25 mouse cellular contexts compared by ENCODE assay signal in genomic region chr14:61221166-61221565, GRCm38 (mm10). TPM values are rescaled to one million over a fixed set of nuclear protein-coding genes. Genes with fewer than 3 reads are reported as not detected.
A peak's percentile ranks its signal among the peaks of the same experiment; 100 is the strongest.
DNase-seq lines count a peak whose midpoint lies in the region; ATAC-seq lines count a peak whose summit lies in the region.
"Had no signal": no experiment of that assay in that cellular context is flagged by ENCODE, and none has a peak within 500 bp of the region (broad histone marks: within the 10 kb centered on the region; RNA-seq: fewer than 3 reads in every experiment).

No protein-coding gene starts in this region.

- ATAC-seq in limb, embryonic 13.5 days (ENCODE audit: low FRiP score, low read depth) = no peak
- no peak for ATAC-seq in midbrain, embryonic 14.5 days (ENCODE audit: low FRiP score, low TSS enrichment)
- ATAC-seq: CD4-positive, CD25-positive, alpha-beta regulatory T cell, adult 4 months; forebrain, postnatal 0 days had no signal

- H3K9me3 ChIP-seq in limb, embryonic 13.5 days = peaks cover 5% of the 10 kb centered on the region; the same call in 1 of the 2 replicates
- no peaks in the 10 kb centered on the region for H3K9me3 ChIP-seq in midbrain, embryonic 14.5 days (ENCODE audit: control insufficient read depth, low read length)
- H3K9me3 ChIP-seq: midbrain, embryonic 12.5 days; neural tube, embryonic 12.5 days had no signal

- H3K4me2 ChIP-seq in limb, embryonic 13.5 days (replicated peaks) = no peak overlapping the region
- H3K4me2 ChIP-seq in midbrain, embryonic 14.5 days (ENCODE audit: low read length) = no peak overlapping the region
- H3K4me2 ChIP-seq: heart, embryonic 13.5 days; midbrain, embryonic 12.5 days; neural tube, embryonic 12.5 days had no signal

- DNase-seq in embryo, embryonic 10 days (ENCODE audit: low spot score) = peak; percentile 9
- no peak for DNase-seq in embryo, embryonic 9.5 days (ENCODE audit: extremely low spot score)
- peak; percentile 40 for DNase-seq in cerebellum, adult 9-11 months
- peak; percentile 39 for DNase-seq in embryo, embryonic 11 days
- DNase-seq in layer of hippocampus, postnatal 36 days = no peak
- DNase-seq in midbrain, embryonic 14.5 days = no peak
- no peak for DNase-seq in urinary bladder, adult 2 months (ENCODE audit: low spot score)
- DNase-seq: adrenal gland, postnatal 25 days; forebrain, postnatal 0 days; gastrocnemius, postnatal 14 days; heart, adult 18-20 months; heart, postnatal 14 days; kidney, adult 11 months; left cerebral cortex, postnatal 4 days; lung, postnatal 10 days; right cerebral cortex, postnatal 25 days; spleen, adult 18-20 months had no signal

- 36% methylated on average over 5 of the region's 5 CpGs for WGBS in limb, embryonic 13.5 days
- 92% methylated on average over 5 of the region's 5 CpGs for WGBS in midbrain, embryonic 14.5 days

- no peak overlapping the region for H3K9ac ChIP-seq in limb, embryonic 13.5 days
- H3K9ac ChIP-seq in midbrain, embryonic 14.5 days (replicated peaks; ENCODE audit: low read length) = no peak overlapping the region
- H3K9ac ChIP-seq: forebrain, postnatal 0 days; heart, embryonic 13.5 days; midbrain, embryonic 12.5 days; neural tube, embryonic 12.5 days had no signal

- H3K4me1 ChIP-seq in limb, embryonic 13.5 days = peaks cover 5% of the 10 kb centered on the region
- no peaks in the 10 kb centered on the region for H3K4me1 ChIP-seq in midbrain, embryonic 14.5 days (ENCODE audit: control insufficient read depth, insufficient read depth, low read length)
- H3K4me1 ChIP-seq: midbrain, embryonic 12.5 days; neural tube, embryonic 12.5 days had no signal

- 0 out of 2 replicates have a peak overlapping the region, but pooled peaks have one; percentile 11 for H3K27ac ChIP-seq in limb, embryonic 13.5 days
- H3K27ac ChIP-seq in midbrain, embryonic 14.5 days (replicated peaks; ENCODE audit: low read depth, low read length) = no peak overlapping the region
- H3K27ac ChIP-seq: heart, embryonic 13.5 days; kidney, postnatal 0 days; midbrain, embryonic 12.5 days; neural tube, embryonic 12.5 days had no signal

- no peaks in the 10 kb centered on the region for H3K27me3 ChIP-seq in limb, embryonic 13.5 days
- H3K27me3 ChIP-seq in midbrain, embryonic 14.5 days (ENCODE audit: control insufficient read depth, insufficient read depth, low read length) = no peaks in the 10 kb centered on the region
- H3K27me3 ChIP-seq: heart, embryonic 13.5 days; midbrain, embryonic 12.5 days; neural tube, embryonic 12.5 days had no signal

- H3K4me3 ChIP-seq in limb, embryonic 13.5 days = no peak overlapping the region
- H3K4me3 ChIP-seq in midbrain, embryonic 14.5 days (replicated peaks; ENCODE audit: low read depth, low read length) = no peak overlapping the region
- H3K4me3 ChIP-seq: heart, embryonic 13.5 days; midbrain, embryonic 12.5 days; neural tube, embryonic 12.5 days had no signal

- H3K36me3 ChIP-seq in limb, embryonic 13.5 days = no peaks in the 10 kb centered on the region
- H3K36me3 ChIP-seq in midbrain, embryonic 14.5 days (ENCODE audit: control insufficient read depth, insufficient read depth, low read length) = no peaks in the 10 kb centered on the region
- H3K36me3 ChIP-seq: heart, embryonic 13.5 days; midbrain, embryonic 12.5 days; neural tube, embryonic 12.5 days had no signal

RNA-seq across cellular contexts. Expression of gene Sgcg, which starts 37.1 kb away (rescaled TPM):
- polyA plus RNA-seq in limb, embryonic 13.5 days (2015; fragmentation: Nextera tagmentation; extraction: Ambion mirVana) = 7.2 and 9.8 TPM in 2 replicates
- total RNA-seq in layer of hippocampus, postnatal 36 days (2021) = not detected
- not detected in 2 replicates for polyA plus RNA-seq in midbrain, embryonic 14.5 days (2014; fragmentation: Nextera tagmentation; extraction: Ambion mirVana)
- 3.7 and 5.2 TPM in 2 replicates for polyA plus RNA-seq in urinary bladder, adult 2 months (2012; rRNA removed)
- total RNA-seq: left cerebral cortex, postnatal 4 days; megakaryocyte, adult 5-6 weeks had no signal
- polyA plus RNA-seq: CD4-positive, CD25-positive, alpha-beta regulatory T cell, adult 4 months; liver, adult 2 months; midbrain, embryonic 12.5 days had no signal

Comparison
In these comparisons a context has a peak if more than half of its experiments do, and no peak if none do; other contexts are left out.
1. DNase-seq: peak in embryo, embryonic 10 days (single experiment), cerebellum, adult 9-11 months (single experiment) and embryo, embryonic 11 days (single experiment); none in embryo, embryonic 9.5 days (single experiment), layer of hippocampus, postnatal 36 days (0 of 2), midbrain, embryonic 14.5 days (single experiment) and urinary bladder, adult 2 months (single experiment).